Mouse (Mus musculus) mature B cell (primary cell): ENCODE measurements around the gene Slc5a5.

Experiments
- in situ Hi-C: fragments of 300-500 bp; cut with MboI; formaldehyde crosslinking; loops from 2 replicates; pipeline ENCODE4 v1.14.3; 2019

Slc5a5 gene

DNA sequence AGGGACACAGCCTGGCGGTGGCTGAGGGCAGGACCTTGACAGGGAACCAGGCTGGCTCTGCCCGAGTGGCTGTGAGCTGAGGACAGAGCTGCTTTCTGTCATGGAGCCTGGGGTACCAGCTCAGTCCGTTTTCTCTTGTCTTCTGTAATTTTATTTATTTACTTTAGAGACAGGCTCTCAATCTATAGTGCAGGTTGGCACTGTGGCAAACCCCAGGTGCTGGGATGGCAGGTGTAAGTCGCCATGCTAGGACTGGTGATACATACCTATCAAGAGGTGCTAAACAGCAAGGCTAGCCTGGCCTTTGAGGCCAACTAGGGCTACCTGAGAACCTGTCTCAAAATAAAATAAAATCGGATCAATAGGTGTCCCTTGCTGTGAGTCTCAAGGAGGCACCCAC is 36.5 kb downstream of the Slc5a5 start:
- in situ Hi-C loops, result no loop called here

DNA sequence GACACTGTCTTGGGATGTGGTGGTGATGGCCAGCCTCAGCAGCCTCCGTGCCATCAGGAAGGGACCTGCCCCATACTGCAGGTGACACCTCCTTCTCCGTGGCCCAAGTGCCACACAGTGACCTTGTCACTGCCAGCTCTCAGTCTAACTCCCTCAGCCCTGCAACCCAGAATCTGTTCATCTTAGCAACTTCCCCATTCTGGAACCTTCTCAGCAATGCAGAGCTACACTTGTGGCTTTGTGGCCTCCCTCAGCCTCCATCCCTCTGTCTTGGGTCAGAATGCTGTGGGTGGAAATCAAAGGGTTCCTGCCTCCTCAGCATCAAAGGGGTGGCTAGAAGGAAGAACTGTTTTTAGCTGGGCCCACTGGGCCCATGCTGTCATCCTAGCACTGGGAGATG is 38.7 kb downstream of the Slc5a5 start:
- in situ Hi-C loops, result no loop called here

DNA sequence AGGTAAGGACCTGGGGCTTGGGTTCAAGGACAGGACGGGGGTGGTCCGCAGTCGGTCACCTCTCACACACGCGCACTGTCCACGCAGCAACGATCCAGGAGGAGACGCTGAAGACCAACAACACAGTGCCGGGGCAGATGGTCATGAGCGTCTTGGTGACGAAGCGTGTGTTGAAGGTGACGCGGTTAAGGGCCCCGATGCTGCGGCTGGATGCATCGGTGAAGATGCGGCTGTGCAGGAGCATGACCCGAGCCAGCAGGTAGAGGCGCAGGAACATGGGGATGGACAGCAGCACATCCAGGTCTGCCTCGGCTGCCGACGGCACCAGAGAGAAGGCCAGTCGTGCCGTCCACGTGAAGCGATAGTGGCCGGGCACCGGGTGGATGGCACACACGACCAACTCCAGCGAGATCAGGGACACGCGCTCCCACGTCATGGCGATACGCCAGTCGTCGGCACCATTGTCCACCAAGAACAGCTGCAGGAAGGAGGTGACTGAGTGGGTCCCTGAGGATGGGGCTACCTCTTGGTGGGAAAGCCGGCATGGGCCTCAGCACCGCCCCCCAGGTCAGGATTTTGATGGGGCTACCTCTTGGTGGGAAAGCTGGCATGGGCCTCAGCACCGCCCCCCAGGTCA is 39.8 kb downstream of the Slc5a5 start:
- in situ Hi-C loops, result no loop called here

DNA sequence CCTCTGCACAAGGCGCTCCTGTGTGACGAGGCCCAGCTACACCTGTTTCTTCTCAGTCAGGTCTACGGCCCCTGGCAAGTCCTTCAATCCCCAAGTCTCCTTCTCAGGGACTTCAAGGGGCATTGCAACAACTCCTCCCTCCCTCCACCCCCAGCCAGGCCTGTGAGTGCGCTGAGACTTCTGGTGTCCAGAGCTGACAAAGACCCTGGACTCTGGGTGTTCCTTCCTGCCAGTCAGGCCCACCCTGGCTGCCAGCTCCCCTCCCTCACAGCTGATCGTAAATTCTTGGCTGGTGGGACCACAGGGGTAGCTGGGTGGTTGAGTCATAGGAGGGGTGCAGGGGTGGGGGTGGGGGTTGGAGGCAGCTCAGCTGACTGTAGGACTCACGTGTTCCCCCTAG is 40.7 kb downstream of the Slc5a5 start:
- in situ Hi-C loops, result no loop called here

DNA sequence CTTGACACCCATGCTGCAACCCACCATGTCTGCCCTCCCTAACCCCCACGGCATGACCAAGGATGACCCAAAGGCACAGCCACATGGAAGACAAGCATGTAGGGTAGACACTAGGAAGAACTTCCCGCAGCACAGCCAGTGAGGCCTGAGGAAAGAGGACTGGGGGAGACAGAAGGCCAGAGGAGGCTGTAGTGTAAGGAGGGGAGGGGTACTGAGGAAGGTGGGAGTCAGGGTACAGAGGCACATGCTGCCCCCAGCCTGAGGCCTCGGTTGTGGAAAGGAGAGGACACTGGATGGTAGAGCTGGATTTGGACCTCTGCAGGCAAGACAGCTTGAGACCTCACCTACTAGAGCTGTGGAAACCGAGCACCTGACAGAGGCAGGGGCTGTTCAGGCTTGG is 41.6 kb downstream of the Slc5a5 start:
- in situ Hi-C loops, result no loop called here

DNA sequence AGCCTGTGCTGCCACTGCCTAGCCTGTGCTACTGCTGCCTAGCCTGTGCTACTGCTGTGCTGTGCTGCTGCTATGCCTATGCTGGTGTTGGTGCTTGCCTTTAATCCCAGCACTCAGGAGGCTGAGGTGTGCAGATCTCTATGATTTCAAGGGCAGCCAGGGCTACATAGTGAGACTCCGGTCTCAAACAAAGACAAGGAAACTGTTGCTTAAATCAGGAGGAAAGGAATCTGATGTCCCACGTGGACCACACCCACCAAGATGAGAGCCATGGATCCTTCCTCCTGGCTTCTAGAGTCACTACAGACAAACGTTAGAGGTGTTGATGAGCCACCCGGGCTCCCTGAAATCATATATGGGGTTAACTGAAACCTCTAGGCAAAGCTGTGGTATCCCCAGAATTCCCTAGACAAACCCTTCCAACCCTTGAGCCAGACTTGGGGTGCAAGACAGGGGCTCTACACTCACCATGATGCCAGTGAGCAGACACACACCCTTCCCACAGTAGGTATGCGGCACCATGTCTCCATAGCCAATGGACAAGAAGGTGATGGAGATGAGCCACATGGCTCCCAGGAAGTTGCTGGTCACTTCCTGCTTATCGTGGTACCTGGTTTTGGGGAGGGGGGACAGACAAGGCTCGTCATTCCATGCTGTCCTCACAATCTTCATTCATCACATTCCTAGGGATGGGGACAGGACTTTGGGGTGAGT is 42.3 kb downstream of the Slc5a5 start:
- in situ Hi-C loops, result no loop called here

DNA sequence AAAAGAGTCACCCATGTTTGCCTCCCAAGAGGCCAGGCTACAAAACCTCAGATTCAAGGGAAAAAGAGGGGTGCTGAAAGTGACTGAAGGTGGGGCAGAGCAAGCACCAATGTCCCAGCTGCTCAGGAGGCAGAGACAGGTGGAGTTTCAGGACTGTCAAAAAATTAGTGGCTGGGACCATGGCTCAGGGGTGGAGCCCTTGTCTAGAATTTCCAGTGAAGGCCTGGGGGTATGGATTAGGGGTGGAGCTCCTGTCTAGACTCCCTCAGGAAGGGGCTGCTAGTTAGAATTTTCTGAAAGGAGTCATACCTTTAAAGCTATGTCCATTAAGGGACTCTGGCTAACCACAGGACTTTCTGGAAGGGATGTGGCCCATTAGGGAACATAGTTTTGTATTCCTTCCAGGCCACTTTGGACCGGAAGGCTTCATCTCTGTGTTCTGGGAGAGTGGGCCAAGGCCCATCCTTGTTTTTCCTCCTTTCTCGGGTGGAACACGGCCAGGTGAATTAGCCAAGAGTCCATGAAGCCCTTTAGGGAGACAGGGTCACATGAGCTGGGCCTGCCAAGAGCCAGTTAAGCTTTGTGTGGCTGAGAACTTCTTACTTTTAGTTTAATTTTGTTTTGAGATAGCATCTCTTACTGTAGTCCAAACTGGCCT is 43.1 kb downstream of the Slc5a5 start:
- in situ Hi-C loops, result loop anchor here (10.0 kb wide), 1 partner anchor 135 kb away; the partner anchor contains the start of gene Gm3336

DNA sequence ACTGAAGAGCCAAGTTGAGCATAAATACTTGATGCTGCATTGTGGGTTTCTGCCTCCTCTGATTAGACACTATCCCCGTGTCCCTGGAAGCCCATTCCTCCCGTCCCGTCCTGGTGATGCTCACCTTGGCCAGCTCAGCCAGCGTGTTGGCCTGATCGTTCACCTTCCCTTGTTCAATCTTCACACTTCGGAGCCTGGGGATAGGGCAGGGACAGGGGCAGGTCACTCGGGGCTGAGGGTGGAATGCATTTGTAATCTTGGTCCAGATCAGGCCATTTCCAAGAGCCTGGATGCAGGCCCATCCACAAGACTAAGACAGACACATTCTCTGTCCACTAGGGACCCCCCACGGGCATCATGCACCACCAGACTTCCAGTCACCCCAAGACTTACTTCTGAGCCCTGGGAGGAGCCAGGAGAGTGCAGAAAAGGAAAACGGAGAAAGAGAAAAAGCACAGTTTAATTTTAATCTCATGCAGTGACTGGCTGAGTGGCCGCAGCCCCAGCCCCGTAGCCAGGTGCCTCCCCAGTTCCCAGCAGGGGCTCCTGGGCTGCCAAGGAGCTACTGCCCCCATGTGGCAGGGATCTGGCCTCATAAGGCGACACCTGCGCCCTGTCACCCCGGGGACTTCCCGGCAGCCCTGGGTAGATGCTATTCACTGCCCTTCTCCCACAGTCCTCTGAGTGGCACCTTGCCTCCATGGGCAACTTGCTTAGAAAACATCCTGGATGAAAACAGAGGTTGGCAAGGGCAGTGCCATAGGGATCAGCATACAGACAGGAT is 46.0 kb downstream of the Slc5a5 start:
- in situ Hi-C loops, result loop anchor here (10.0 kb wide), 1 partner anchor 132 kb away; the partner anchor contains the start of gene Gm3336

DNA sequence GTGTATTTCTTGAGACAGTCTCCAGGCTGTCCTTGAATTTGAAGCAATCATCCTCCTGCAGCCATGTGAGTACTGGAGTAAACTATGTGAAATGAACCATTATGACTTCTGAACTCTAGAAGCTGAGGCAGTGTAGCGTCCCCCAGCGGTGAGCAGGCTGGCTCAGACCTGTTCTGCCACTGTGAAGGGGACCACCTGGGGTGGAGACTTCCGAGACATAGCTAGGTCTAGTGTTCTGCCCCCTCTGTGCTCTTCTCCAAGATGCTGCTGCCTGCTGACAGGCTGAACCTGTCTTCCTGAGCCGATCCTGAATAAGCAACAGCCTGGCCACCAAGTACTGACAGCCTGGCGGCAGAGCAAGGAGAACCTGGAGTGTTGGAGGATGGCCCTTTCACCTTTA is 47.4 kb downstream of the Slc5a5 start:
- in situ Hi-C loops, result loop anchor here (10.0 kb wide), 1 partner anchor 130 kb away; the partner anchor contains the start of gene Gm3336

DNA sequence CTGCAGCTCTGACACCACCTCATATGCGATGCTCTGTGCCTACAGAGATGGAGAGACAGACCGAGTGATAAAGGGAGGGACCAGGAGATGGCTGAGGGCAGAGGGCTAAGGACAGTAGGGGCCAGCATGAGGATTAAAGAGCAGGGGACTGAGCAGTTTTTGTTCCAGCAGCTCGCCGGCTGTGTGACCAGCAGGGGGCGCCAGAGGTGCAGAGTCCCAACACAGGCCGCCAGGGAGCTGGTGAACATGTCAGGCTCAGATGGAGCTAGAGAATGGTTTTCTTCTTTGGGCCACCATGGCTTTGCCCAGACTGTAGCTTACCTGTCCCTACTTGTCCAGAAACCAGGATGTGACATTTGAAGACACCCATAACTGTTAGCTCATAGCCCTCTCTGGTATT is 48.0 kb downstream of the Slc5a5 start:
- in situ Hi-C loops, result loop anchor here (10.0 kb wide), 1 partner anchor 130 kb away; the partner anchor contains the start of gene Gm3336

DNA sequence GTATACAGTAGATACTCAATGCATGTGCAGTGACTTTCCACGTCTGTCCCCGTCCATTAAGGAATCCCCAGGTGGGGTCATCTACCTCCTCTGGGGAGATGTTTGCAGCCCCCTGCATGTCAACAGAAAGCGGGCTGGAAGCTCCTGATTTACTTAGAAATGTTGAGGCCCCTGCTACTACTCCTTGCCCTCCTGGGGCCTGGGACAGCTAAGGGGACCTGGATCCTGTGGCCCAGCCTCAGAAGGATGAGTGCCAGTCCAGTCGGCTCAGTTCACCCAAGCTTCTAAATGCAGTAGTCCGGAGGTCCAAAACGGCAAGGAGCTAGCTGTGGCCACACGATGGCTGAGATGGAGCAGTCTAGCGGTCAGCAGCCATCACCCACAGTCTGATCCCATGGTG is 48.6 kb downstream of the Slc5a5 start:
- in situ Hi-C loops, result loop anchor here (10.0 kb wide), 1 partner anchor 129 kb away; the partner anchor contains the start of gene Gm3336

DNA sequence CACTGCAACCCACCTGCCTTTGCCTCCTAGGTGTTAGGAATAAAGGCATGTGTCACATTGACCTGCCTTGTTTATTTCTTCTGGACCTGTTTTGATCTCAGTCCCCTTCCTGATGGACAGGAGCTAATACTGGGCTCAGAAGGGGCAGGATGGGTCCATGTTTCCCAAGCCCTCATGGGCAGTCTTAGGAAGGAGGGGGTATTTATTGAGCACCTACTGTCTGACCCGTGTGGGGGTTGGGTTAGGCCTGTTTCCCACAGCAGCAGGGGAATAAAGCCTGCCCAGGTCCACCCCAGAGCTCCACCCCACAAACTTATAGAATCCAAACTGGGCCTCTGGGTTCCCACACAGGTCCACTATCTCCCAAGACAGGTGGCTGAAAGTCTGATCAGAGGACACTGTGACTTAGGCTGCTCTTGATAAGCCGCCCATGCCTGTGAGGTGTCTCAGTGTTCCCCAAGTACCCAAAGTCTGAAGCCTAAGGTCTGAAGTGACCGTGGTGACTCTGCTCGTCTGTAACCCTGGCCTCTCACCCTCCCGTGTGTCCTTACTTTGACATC is 49.3 kb downstream of the Slc5a5 start:
- in situ Hi-C loops, result loop anchor here (10.0 kb wide), 1 partner anchor 128 kb away; the partner anchor contains the start of gene Gm3336

DNA sequence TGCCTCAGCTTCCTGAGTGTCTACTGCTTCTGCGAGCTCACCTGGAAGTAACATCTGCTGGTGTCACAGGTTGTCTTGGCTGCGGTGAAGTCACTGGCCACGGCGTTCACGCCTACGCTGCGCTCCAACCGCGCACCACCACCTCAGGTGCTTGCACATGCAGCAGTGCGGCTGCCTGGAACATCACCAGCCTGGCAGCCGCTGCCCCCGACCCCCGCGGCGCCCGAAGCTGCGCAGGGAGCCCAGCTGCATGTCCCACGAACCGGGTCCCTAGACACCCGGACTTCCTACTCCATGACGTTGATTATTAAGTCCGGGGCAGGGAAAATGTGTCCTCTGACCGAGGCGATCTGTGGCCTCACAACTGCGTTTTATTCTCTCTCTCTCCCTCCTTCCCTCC is 50.1 kb downstream of the Slc5a5 start:
- in situ Hi-C loops, result loop anchor here (10.0 kb wide), 1 partner anchor 128 kb away; the partner anchor contains the start of gene Gm3336

DNA sequence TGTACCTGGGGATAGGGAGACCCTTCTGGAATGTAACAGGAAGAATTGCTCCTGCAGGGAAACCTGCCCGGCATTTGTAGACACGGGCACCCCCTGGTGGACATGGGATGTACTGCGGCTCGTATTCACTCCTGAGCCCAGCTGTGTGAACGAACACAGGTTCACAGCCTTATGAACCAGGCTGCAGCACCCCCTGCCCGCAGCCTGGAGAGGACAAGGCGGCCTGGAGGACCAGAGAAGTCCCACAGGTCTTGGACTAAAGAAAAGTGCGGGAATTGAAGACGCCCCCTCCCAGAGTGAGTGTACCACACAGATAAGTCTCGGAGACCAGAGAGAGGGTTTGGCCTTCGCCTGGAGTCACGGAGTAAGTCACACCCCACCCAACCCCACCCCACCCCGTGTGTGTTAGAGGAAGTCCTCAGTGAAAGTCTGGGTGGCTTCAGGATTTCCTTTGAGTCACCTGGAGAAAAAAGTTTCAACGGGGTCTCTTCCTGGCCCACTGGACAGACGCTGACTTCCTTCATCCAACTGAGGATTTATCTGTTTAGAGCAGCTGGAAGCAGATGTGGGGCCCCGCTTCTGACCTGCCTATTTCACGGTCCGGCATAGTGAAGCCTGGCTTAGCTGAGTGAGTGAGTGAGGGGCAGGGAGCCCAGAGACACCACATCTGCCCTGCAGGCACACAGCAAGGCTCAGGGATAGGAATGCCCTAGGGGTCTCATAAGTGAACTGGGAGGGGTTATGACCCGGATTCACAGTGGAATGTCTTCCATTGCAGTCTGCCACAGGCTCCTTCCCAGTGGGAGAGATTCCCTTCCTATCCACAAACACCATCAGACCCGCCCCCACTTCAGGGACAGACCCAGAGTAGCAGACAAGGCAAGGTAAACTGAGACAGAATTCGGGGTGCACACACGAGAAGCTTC is 51.1 kb downstream of the Slc5a5 start:
- in situ Hi-C loops, result loop anchor here (10.0 kb wide), 1 partner anchor 127 kb away; the partner anchor contains the start of gene Gm3336

DNA sequence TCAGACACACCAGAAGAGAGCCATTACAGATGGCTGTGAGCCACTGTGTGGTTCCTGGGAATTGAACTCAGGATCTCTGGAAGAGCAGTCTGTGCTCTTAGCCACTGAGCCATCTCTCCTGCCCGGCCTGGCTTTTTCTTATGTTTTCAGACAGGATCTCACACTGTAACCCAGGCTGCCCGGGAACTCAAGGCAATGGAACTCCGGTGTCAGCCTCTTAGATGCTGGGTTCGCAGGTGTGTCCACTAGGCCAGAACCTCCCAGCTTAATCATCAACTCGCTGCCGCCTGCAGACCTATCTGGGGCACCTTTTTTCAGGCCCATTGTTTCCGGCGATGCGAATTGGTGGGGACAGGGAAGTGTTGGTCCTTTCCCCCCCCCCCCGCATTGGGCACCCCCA is 52.0 kb downstream of the Slc5a5 start:
- in situ Hi-C loops, result loop anchor here (10.0 kb wide), 1 partner anchor 126 kb away; the partner anchor contains the start of gene Gm3336

DNA sequence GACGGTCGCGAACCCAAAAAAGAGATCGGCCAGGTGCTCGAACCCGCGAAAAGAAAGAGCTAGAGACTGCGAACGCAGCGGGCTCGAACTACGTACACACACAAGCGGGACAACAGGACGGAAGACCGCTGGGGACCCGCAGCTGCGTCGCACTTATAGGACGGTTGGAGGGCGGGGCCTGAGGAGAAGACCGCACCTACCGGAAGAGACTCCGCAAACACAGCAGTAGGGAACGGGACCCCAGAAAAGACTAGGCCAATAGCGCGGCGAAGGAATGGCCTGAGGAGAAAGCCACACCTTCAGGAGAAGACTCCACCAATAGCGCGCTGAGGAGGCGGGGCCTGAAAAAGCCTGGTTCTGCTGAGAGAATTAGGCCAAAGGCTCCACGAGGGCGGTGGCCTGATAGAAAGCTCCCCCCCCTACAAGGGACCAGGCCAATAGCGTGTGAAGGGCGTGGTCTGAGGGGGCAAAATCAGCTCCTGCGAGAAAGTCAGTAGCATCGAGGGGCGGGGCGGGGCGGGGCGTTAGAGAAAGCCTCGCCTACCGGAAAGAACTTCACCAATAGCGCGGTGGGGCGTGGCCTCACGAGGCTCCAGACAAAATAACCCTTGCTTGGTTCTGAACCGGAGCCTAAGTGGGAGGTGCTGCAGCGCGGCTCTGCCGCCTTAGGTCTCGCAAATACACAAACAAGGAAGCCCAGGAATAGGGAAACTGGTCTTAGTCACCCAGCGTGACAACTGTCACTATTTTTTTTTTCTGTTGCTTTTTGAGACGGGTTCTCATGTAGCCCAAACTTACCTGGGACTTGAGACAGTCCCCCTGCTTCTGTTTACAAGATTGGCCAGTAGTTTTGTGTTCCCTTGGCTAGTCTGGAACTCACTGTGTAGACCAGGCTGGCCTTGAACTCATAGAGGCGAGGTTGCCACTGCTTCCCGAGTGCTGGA is 52.9 kb downstream of the Slc5a5 start, which contains the start of gene Arrdc2:
Gene Arrdc2, minus strand, starts transcription at position 313 of the 944 bp plus-strand sequence.
- in situ Hi-C loops, result loop anchor here (10.0 kb wide), 1 partner anchor 125 kb away; the partner anchor contains the start of gene Gm3336

DNA sequence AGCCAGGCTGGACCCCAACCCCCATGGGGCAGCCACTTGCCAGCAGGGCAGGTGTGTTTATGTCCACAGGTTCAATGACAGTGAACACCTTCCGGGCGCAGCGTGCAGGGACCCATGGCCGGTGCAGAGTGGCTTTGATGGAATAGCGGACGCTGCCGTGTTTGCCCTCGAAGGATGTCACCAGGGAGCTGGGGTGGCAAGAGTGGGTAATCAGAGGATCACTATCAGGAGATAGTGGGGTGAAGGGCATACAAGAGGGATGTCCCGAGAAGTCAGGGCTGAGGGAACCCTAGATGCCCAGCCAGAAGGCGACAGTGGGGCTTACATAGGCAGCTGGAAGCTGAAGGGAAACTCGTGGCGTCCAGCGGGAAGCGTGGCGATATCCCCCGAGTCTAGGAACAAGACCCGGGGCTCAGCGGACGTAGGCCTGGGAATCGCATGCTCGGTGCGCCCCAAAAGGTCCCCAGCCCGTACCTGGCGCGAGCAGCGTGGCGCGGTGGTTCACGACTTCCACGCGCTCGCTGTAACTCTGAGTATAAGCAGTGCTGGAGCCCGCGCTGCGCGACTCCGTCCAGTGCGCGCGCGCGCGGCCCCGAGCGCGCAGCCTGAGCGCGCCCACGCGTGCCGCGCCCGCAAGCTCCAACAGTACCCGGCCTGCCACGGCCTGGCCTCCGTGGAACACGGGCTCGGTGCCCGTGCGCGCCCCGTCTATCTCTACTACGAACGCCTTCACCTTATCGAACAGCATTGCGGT is 53.7 kb downstream of the Slc5a5 start:
- in situ Hi-C loops, result no loop called here

DNA sequence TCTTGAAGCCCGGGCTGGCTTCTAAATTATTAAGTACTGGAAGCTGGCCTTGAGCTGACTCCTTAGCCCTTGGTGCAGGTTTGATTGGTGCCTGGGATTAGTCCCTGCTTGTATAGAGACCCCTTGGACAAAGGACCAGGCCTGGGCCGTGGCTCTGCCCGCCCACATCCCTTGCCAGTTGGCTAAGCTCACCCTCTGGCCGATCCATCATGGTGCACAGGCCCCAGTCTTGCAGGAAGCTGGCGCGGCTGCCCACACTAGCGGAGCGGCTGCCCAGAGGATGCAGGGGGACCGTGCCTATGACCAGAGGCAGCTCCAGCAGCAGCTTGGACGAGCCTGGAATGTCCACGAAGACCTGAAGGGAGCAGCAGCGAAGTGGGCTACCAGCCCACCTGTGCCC is 55.9 kb downstream of the Slc5a5 start:
- in situ Hi-C loops, result no loop called here
